Mouse (Mus musculus): Measurements from ENCODE around the gene Lbx2. TPM values are rescaled to one million over a fixed set of nuclear protein-coding genes. Genes with fewer than 3 reads are reported as not detected.

Lbx2 gene
- polyA plus RNA-seq, 1 experiment = 0.28 TPM

DNA sequence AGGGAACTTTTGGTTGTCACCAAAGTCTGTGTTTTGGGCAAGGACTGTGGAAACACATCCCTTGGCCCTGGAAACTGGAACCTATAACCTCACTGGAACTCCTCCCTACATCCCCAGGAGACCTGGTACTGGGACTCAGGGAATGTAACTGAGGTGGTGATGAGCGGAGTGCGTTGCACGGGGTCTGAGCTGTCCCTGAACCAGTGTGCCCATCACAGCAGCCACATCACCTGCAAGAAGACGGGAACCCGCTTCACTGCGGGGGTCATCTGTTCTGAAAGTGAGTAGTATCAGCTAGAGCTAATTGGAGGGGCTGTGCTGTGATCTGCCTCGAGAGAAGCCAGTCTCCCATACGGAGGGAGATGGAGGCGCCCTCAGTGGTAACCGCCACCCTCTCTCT, 36.8 kb upstream of the Lbx2 start:
- TF ChIP-seq CTCF (IDR thresholded peaks at IDR 0.05; ENCODE audit: borderline replicate concordance, insufficient read depth, low read depth, low read length) = no peak
- TF ChIP-seq POLR2A (IDR thresholded peaks at IDR 0.05; ENCODE audit: borderline replicate concordance, insufficient read depth, low read length) = no peak
- H3K4me3 ChIP-seq (replicated peaks; ENCODE audit: insufficient read depth, low read depth, low read length) = no peak overlapping the region
- peaks cover 7% of the 10 kb centered on the region for H3K4me1 ChIP-seq (ENCODE audit: control insufficient read depth, insufficient read depth, low read length)
- no peaks in the 10 kb centered on the region for H3K27me3 ChIP-seq (ENCODE audit: control insufficient read depth, insufficient read depth, low read length)
- no peak overlapping the region for H3K27ac ChIP-seq (ENCODE audit: insufficient read depth, low read length)
- whole genome bisulfite sequencing = 74% methylated on average over 10 of the region's 10 CpGs
- DNase-seq = no peak

DNA sequence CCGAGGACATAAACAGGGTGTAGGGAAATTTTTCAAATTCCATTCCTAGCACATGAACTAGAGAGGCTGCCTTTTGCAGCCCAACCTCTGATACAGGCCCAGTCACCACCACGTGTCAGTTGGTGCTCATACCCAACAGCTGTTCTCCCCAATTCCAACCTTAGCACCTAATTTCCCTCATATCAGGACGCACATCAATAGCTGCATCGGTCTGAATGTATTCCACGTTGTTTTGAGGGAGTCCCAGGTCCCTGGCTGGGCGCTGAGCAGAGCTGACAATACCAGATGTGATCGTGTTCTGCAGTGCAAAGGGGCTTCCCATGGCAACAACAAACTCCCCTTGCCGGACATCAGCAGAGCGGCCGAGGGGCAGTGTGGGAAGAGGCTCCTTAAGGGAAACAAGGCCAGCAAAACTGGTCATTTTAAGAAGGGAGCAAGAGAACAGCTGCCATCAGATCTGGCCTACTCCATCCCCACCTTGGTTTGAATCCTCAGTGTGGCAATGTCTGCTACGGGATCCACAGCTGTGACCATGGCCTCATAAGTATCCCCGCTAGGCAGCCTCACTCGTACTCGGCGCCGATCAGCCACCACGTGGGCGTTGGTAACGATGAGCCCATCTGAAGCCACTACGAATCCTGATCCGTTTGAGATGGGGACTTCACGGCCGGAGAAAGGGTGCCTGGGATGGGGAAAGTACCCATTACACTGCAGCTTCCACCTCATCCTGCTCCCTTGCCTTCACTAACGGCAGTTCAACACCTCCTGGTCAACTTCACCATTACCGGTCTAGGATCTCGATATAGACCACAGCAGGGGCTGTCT, 32.8 kb upstream of the Lbx2 start:
- TF ChIP-seq POLR2A (IDR thresholded peaks at IDR 0.05; ENCODE audit: borderline replicate concordance, insufficient read depth, low read length) = no peak
- no peak for TF ChIP-seq CTCF (IDR thresholded peaks at IDR 0.05; ENCODE audit: borderline replicate concordance, insufficient read depth, low read depth, low read length)
- 3% methylated on average over 26 of the region's 26 CpGs for WGBS
- H3K4me3 ChIP-seq (replicated peaks; ENCODE audit: insufficient read depth, low read depth, low read length) = peak overlapping the region; percentile 83
- H3K27ac ChIP-seq (ENCODE audit: insufficient read depth, low read length) = peak overlapping the region; percentile 52; the same call in 1 of the 2 replicates
- H3K4me1 ChIP-seq (ENCODE audit: control insufficient read depth, insufficient read depth, low read length) = peaks cover 14% of the 10 kb centered on the region
- peak in 1 of 2 experiments; percentile 38 for DNase-seq
- H3K27me3 ChIP-seq (ENCODE audit: control insufficient read depth, insufficient read depth, low read length) = no peaks in the 10 kb centered on the region

DNA sequence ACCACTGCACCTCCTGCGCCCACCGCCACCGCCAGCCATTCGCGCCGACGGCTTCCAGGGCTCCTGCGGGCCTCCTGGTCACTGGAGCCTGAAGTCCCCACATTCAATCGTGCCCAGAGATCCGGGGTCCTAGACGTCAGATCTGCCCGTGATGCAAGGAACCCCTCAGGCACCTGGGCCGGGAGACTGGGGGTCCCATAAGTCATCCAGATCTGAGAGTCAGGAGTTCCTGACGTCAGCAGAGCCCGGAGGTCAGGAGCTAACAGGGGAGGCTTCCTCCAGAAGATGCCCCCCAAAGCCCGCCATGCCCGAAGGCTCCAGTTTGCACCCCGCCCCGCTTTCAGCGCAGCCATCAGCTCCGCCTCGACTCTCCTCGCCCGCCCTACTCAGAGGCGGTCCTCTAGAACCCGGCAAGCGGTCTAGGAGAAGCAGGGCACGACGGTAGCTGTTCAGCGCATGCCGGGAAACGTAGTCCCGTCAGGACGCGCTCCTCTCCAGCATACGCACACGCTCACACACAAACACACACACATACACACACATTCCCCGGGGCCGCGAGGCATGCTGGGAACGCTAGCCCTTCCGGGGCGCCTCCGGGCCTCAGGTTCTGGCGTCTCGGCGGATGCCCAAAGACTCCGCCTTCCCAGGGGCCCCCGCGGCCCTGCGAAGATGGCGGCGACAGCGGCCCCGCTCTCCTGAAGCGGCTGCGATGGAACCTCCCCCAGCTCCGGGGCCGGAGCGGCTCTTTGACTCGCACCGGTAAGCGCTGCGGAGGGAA, 31.9 kb upstream of the Lbx2 start, which contains the start of gene Aup1:
Gene Aup1 (plus strand): TSS at position 448 of the 778 bp plus-strand sequence.
- WGBS = under 1% methylated on average over 64 of the region's 64 CpGs
- Histone ChIP-seq H3K4me1 (ENCODE audit: control insufficient read depth, insufficient read depth, low read length) (peaks cover 14% of the 10 kb centered on the region), H3K27ac (ENCODE audit: insufficient read depth, low read length) (peak within 1 kb of the TSS; percentile 77), H3K4me3 (replicated peaks; ENCODE audit: insufficient read depth, low read depth, low read length) (peak within 1 kb of the TSS; percentile 83), H3K27me3 (ENCODE audit: control insufficient read depth, insufficient read depth, low read length) (no peaks in the 10 kb centered on the region)
- peak; percentile 96 to 97 for DNase-seq
- peak; percentile 70; the same call in 1 of the 2 replicates for TF ChIP-seq POLR2A (IDR thresholded peaks at IDR 0.05; ENCODE audit: borderline replicate concordance, insufficient read depth, low read length)
- TF ChIP-seq CTCF (IDR thresholded peaks at IDR 0.05; ENCODE audit: borderline replicate concordance, insufficient read depth, low read depth, low read length) = no peak

DNA sequence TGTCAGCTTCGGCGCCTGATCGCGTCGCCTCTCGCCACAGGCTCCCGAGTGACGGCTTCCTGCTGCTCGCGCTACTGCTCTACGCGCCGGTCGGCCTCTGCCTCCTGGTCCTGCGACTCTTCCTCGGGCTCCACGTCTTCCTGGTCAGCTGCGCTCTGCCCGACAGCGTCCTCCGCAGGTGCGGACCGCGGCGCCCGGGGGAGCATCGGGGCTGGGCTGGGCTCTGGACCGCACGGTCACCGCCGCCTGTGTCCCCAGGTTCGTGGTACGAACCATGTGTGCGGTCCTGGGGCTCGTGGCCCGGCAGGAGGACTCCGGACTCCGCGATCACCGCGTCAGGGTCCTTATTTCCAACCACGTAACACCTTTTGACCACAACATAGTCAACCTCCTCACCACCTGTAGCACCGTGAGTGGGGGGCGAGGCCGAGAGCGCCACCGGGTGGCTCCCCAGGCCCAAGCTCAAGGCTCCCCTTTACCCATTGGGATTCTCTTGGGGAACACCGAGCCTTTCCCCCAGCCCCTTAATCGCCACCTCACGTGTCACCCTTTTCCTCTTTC, 31.2 kb upstream of the Lbx2 start, which contains the start of gene Htra2:
Gene Htra2 (minus strand): TSS at position 403 of the 561 bp plus-strand sequence.
- peaks cover 14% of the 10 kb centered on the region for H3K4me1 ChIP-seq (ENCODE audit: control insufficient read depth, insufficient read depth, low read length)
- H3K4me3 ChIP-seq (replicated peaks; ENCODE audit: insufficient read depth, low read depth, low read length) = peak within 1 kb of the TSS; percentile 83
- H3K27me3 ChIP-seq (ENCODE audit: control insufficient read depth, insufficient read depth, low read length) = no peaks in the 10 kb centered on the region
- WGBS = under 1% methylated on average over 50 of the region's 50 CpGs
- peak within 1 kb of the TSS; percentile 77 for H3K27ac ChIP-seq (ENCODE audit: insufficient read depth, low read length)
- TF ChIP-seq POLR2A (IDR thresholded peaks at IDR 0.05; ENCODE audit: borderline replicate concordance, insufficient read depth, low read length) = no peak
- TF ChIP-seq CTCF (IDR thresholded peaks at IDR 0.05; ENCODE audit: borderline replicate concordance, insufficient read depth, low read depth, low read length) = peak; percentile 5; the same call in 1 of the 2 replicates
- DNase-seq = no peak

DNA sequence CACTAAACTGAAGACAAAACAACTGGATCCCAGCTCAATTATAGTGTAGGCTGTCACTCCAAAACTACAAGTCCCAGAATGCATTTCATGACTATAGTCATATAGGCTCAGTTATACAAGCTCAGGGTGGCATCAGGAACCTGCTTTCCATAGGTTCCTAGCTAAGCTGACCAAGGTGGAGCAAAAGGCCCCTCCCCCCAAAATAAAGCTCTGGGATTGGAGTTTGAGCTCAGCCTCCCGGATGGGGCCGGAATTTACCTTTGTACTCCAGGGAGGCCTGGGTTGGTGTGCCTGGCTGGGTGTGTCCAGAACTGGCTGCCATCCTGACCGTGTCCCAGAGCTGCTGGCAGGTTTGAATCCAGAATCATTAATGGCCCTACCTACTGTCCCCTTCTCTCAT, 28.4 kb upstream of the Lbx2 start, which contains the start of gene Dqx1:
Gene Dqx1 (plus strand): TSS at position 55 of the 400 bp plus-strand sequence.
- Histone ChIP-seq H3K27me3 (ENCODE audit: control insufficient read depth, insufficient read depth, low read length) (no peaks in the 10 kb centered on the region), H3K27ac (ENCODE audit: insufficient read depth, low read length) (no peak within 1 kb of the TSS), H3K4me1 (ENCODE audit: control insufficient read depth, insufficient read depth, low read length) (peaks cover 11% of the 10 kb centered on the region), H3K4me3 (replicated peaks; ENCODE audit: insufficient read depth, low read depth, low read length) (no peak within 1 kb of the TSS)
- DNase-seq = no peak
- no peak for TF ChIP-seq CTCF (IDR thresholded peaks at IDR 0.05; ENCODE audit: borderline replicate concordance, insufficient read depth, low read depth, low read length)
- no peak for TF ChIP-seq POLR2A (IDR thresholded peaks at IDR 0.05; ENCODE audit: borderline replicate concordance, insufficient read depth, low read length)
- 59% methylated on average over 3 of the region's 3 CpGs for WGBS

DNA sequence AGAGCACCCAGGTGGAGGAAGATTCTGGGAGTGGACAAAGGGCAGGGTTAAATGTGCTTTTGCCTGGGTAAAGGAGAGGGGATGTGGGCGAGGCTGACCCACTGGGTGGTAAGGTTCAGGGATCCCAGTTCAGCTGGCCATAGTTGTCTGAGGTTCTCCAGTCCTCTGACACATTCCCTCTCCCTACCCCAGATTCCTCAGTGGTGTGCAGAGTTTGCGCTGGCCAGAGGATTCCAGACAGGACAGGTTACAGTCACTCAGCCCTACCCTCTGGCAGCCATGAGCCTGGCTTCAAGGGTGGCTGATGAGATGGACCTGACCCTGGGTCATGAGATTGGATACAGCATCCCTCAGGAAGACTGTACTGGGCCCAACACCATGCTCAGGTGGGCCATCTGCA, 27.4 kb upstream of the Lbx2 start:
- no peak for TF ChIP-seq CTCF (IDR thresholded peaks at IDR 0.05; ENCODE audit: borderline replicate concordance, insufficient read depth, low read depth, low read length)
- no peak for TF ChIP-seq POLR2A (IDR thresholded peaks at IDR 0.05; ENCODE audit: borderline replicate concordance, insufficient read depth, low read length)
- no peak for DNase-seq

DNA sequence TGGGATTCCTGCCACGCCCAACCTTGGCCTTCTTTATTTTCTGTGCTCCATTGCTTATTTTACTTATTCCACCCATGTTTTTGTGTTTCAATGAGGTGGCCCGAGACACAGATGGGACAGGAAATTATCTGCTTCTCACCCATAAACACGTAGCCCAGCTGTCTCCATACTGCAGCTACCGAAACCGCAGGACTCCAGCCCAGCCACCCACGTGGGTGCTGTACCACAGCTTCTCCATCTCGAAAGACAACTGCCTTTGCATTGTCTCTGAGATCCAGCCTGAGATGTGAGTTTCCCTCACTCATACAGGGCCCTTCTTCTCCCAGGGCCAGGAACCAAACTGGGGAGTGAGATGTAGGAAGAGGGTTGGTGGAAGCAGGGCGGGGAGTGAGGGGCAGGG, 20.2 kb upstream of the Lbx2 start:
- TF ChIP-seq CTCF (IDR thresholded peaks at IDR 0.05; ENCODE audit: borderline replicate concordance, insufficient read depth, low read depth, low read length) = no peak
- no peak for TF ChIP-seq POLR2A (IDR thresholded peaks at IDR 0.05; ENCODE audit: borderline replicate concordance, insufficient read depth, low read length)
- no peaks in the 10 kb centered on the region for H3K4me1 ChIP-seq (ENCODE audit: control insufficient read depth, insufficient read depth, low read length)
- H3K27me3 ChIP-seq (ENCODE audit: control insufficient read depth, insufficient read depth, low read length) = peaks cover 13% of the 10 kb centered on the region; the same call in 1 of the 2 replicates
- no peak overlapping the region for H3K27ac ChIP-seq (ENCODE audit: insufficient read depth, low read length)
- no peak overlapping the region for H3K4me3 ChIP-seq (replicated peaks; ENCODE audit: insufficient read depth, low read depth, low read length)
- WGBS = 37% methylated on average over 8 of the region's 8 CpGs
- no peak for DNase-seq

More for the DNA sequence above, 27.4 kb upstream of the Lbx2 start:
- no peak overlapping the region for H3K4me3 ChIP-seq (replicated peaks; ENCODE audit: insufficient read depth, low read depth, low read length)
- H3K4me1 ChIP-seq (ENCODE audit: control insufficient read depth, insufficient read depth, low read length) = peaks cover 7% of the 10 kb centered on the region; the same call in 1 of the 2 replicates
- H3K27me3 ChIP-seq (ENCODE audit: control insufficient read depth, insufficient read depth, low read length) = peaks cover 2% of the 10 kb centered on the region; the same call in 1 of the 2 replicates
- 80% methylated on average over 2 of the region's 2 CpGs for WGBS
- H3K27ac ChIP-seq (ENCODE audit: insufficient read depth, low read length) = no peak overlapping the region
